Mouse (Mus musculus): ENCODE measurements around the gene Sft2d2. TPM values are rescaled to one million over a fixed set of nuclear protein-coding genes. Genes with fewer than 3 reads are reported as not detected.

The Sft2d2 gene
- total RNA-seq (2021) = 1 to 10 TPM; 7.8 to 9.0 TPM
- long read RNA-seq, full-length matches to known transcripts = 4 of 5 reads
- long read RNA-seq, partial matches to known transcripts = 0 of 5 reads
- long read RNA-seq, other reads (novel, unspliced or antisense) = 1 of 5 reads

- peak; percentile 73 to 82 for DNase-seq (ENCODE audit: low spot score in 2 of 2)
Observed at GRCm38 (mm10) chr1:165193880-165194661, at the start of gene Sft2d2. Sft2d2 (minus strand) TSS chr1:165194438.

- DNase-seq (ENCODE audit: low spot score in 2 of 2) = peak; percentile 96 to 98
Observed at GRCm38 (mm10) chr1:165236321-165237298, 42.4 kb upstream of the Sft2d2 start, which contains the start of gene Tiprl. Tiprl (minus strand) TSS chr1:165236996.

GRCm38 (mm10) chr1:165235846-165236245 is 41.6 kb upstream of the Sft2d2 start:
- DNase-seq (ENCODE audit: low spot score in 2 of 2) = no peak

GRCm38 (mm10) chr1:165233806-165234205 is 39.6 kb upstream of the Sft2d2 start:
- DNase-seq (ENCODE audit: low spot score in 2 of 2) = no peak

GRCm38 (mm10) chr1:165230691-165231090 is 36.5 kb upstream of the Sft2d2 start:
- no peak for DNase-seq (ENCODE audit: low spot score in 2 of 2)

GRCm38 (mm10) chr1:165229577-165229976 is 35.3 kb upstream of the Sft2d2 start:
- DNase-seq (ENCODE audit: low spot score in 2 of 2) = no peak

GRCm38 (mm10) chr1:165217023-165217589 is 22.9 kb upstream of the Sft2d2 start:
- DNase-seq (ENCODE audit: low spot score in 2 of 2) = no peak

- no peak for DNase-seq (ENCODE audit: low spot score in 2 of 2)
Observed at GRCm38 (mm10) chr1:165215831-165216230, 21.6 kb upstream of the Sft2d2 start.

GRCm38 (mm10) chr1:165205591-165205990 is 11.4 kb upstream of the Sft2d2 start:
- no peak for DNase-seq (ENCODE audit: low spot score in 2 of 2)

GRCm38 (mm10) chr1:165203488-165204035 is 9.3 kb upstream of the Sft2d2 start:
- no peak for DNase-seq (ENCODE audit: low spot score in 2 of 2)

GRCm38 (mm10) chr1:165201445-165202012 is 7.3 kb upstream of the Sft2d2 start:
- no peak for DNase-seq (ENCODE audit: low spot score in 2 of 2)

GRCm38 (mm10) chr1:165200748-165201147 is 6.5 kb upstream of the Sft2d2 start:
- DNase-seq (ENCODE audit: low spot score in 2 of 2) = no peak

- no peak for DNase-seq (ENCODE audit: low spot score in 2 of 2)
Observed at GRCm38 (mm10) chr1:165199639-165200038, 5.4 kb upstream of the Sft2d2 start.

- no peak for DNase-seq (ENCODE audit: low spot score in 2 of 2)
Observed at GRCm38 (mm10) chr1:165198951-165199350, 4.7 kb upstream of the Sft2d2 start.

GRCm38 (mm10) chr1:165197875-165198274 is 3.6 kb upstream of the Sft2d2 start:
- no peak for DNase-seq (ENCODE audit: low spot score in 2 of 2)

GRCm38 (mm10) chr1:165195396-165195960 is 1.2 kb upstream of the Sft2d2 start:
- DNase-seq (ENCODE audit: low spot score in 2 of 2) = no peak

- no peak for DNase-seq (ENCODE audit: low spot score in 2 of 2)
Observed at GRCm38 (mm10) chr1:165194662-165195013, 400 bp upstream of the Sft2d2 start.

GRCm38 (mm10) chr1:165193426-165193825 is 812 bp downstream of the Sft2d2 start:
- DNase-seq (ENCODE audit: low spot score in 2 of 2) = no peak

- DNase-seq (ENCODE audit: low spot score in 2 of 2) = no peak
Observed at GRCm38 (mm10) chr1:165192714-165193264, 1.4 kb downstream of the Sft2d2 start.

- DNase-seq (ENCODE audit: low spot score in 2 of 2) = no peak
Observed at GRCm38 (mm10) chr1:165192102-165192501, 2.1 kb downstream of the Sft2d2 start.

Data from layer of hippocampus, postnatal 10 days (tissue).